Mouse (Mus musculus) forebrain, postnatal 0 days (tissue): Measurements from ENCODE around the gene Htra1. TPM values are rescaled to one million over a fixed set of nuclear protein-coding genes. Genes with fewer than 3 reads are reported as not detected.
A peak's percentile ranks its signal among the peaks of the same experiment; 100 is the strongest.

ENCODE experiments used
- ATAC-seq: fragments of 200-750 bp; cut with Nextera tagmentation; 2 replicates; pipeline ENCODE4 v1.8.0; 2017; ENCODE audit warnings: mild to moderate bottlenecking, moderate library complexity
- DNase-seq: peaks from one replicate; pipeline ENCODE4 v3.0.0-alpha.2; 2015
- H3K27ac ChIP-seq: fragments of 300-500 bp; sonication (generic); 2 replicates; pipeline ENCODE4 v1.5.1; 2014; ENCODE audit warnings: low read depth, mild to moderate bottlenecking, antibody characterized with exemption, low read length, moderate library complexity, mixed read lengths
- H3K27me3 ChIP-seq: fragments of 300-500 bp; sonication (generic); 2 replicates; pipeline ENCODE4 v1.6.1; 2014; ENCODE audit warnings: mild to moderate bottlenecking, low read length, mixed read lengths; ENCODE audit not compliant: insufficient read depth
- H3K36me3 ChIP-seq: fragments of 300-500 bp; sonication (generic); 2 replicates; pipeline ENCODE4 v1.6.1; 2014; ENCODE audit warnings: mild to moderate bottlenecking, moderate library complexity; ENCODE audit not compliant: insufficient read depth
- H3K4me1 ChIP-seq: fragments of 300-500 bp; sonication (generic); 2 replicates; pipeline ENCODE4 v1.6.1; 2014; ENCODE audit warnings: antibody characterized with exemption; ENCODE audit not compliant: insufficient read depth
- H3K4me2 ChIP-seq: fragments of 300-500 bp; sonication (generic); 2 replicates; pipeline ENCODE4 v1.6.1; 2014; ENCODE audit warnings: low read depth, mild to moderate bottlenecking, moderate library complexity
- H3K4me3 ChIP-seq: fragments of 300-500 bp; sonication (generic); 2 replicates; pipeline ENCODE4 v1.5.1; 2014; ENCODE audit warnings: low read depth, low read length, mixed read lengths
- H3K9ac ChIP-seq: fragments of 300-500 bp; sonication (generic); 2 replicates; pipeline ENCODE4 v1.6.1; 2014; ENCODE audit warnings: mild to moderate bottlenecking
- H3K9me3 ChIP-seq: fragments of 300-500 bp; sonication (generic); 2 replicates; pipeline ENCODE4 v1.6.1; 2016; ENCODE audit warnings: low read length
- CTCF ChIP-seq: sonication (generic); IDR thresholded peaks from 2 replicates; pipeline ENCODE4 v1.5.1; 2016; ENCODE audit warnings: antibody characterized with exemption, control low read depth, low read depth
- WGBS: fragments of 180-500 bp; shearing (Covaris S2); extraction: QIAGEN DNeasy Blood & Tissue Kit; methylation state at CpG from one replicate; pipeline ENCODE4 v1.1.7; 2014; 5-methylcytosine and 5-hydroxymethylcytosine counted together
- polyA plus RNA-seq: library from polyadenylated mRNA; unstranded; fragments of >200 nt; fragmentation: Nextera tagmentation; extraction: Ambion mirVana; gene quantifications from 2 replicates; pipeline ENCODE4 v1.2.1, GENCODE M21; 2015
- total RNA-seq: library from RNA; depleted of rRNA; stranded (reverse); fragments of >200 nt; gene quantifications from 2 replicates; pipeline ENCODE4 v1.2.3, GENCODE M21; 2014

The Htra1 gene
- total and polyA plus RNA-seq, 2 experiments from 2014 or later = 30.4 to 37.3 TPM

DNA sequence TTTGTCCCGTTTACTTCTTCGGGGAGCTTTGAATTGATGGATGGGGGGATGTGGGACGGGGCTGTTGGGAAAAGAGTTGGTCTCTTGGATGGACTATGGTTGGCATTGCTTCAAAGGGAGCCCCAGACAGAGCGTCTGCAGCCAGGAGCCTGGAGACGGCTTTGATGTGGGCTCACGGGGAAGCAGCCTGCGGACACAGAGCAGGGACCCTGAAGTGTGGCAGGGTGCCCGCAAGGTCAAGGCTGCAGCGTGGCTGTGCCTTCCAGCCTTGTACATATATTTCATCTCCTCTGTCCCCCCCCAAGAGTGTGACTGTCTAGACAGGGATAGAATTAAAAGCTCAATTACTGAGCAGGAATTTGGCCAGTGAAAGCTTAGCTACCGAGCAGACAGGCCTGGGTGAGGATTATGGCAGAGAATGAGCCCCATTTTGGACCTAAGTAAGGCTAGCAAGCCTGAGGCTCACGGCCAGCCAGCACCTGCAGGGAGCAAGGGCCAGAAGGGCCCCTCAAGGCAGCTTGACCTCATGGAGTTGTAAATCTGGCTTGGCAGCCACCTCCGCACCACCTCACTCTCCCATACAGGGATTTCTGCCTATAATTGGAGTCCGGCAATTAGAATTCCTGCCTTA lies 40.5 kb downstream of the Htra1 start:
- Histone ChIP-seq H3K9me3 (no peaks in the 10 kb centered on the region), H3K4me3 (no peak overlapping the region), H3K9ac (no peak overlapping the region), H3K4me1 (no peaks in the 10 kb centered on the region), H3K4me2 (no peak overlapping the region), H3K27ac (no peak overlapping the region), H3K27me3 (no peaks in the 10 kb centered on the region; the same call in 1 of the 2 replicates), H3K36me3 (no peaks in the 10 kb centered on the region)
- DNase-seq (no peak), ATAC-seq (peak; percentile 25; the same call in 1 of the 2 replicates)
- 36% methylated on average over 13 of the region's 13 CpGs for WGBS
- TF ChIP-seq CTCF = no peak

DNA sequence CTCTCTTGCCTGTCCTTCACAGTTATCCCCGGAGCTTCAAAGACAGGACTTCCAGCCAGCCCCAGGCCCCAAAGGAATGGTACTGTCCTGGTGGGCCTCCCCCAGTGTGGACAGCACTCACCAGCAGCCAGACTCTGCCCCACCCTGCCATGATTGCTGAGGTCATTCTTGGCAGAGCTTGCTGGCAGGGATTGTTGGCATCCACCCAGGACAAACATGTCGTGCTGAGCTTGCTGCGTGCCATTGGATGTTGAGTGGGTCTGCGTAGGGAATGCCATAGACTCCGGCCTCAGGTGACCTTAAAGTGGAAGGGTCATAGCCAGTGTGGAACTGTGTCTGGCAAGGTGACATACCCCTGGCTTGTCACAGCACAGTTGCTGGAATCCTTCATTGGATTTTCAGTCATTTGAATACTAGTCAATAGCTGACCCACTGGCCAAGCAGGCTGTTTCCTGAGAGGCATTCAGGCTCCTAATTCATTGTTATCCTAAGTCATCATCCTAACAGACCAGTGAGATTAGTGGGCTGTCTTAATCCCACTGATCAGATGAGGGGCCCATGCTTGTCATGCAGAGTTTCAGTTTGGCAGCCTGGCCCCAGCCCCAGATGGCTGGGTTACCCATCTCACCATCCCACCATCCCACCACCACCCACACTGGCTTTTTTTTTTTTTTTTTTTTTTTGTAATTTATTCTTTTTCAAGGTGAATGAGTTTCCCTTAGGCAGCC lies 42.0 kb downstream of the Htra1 start:
- Histone ChIP-seq H3K27me3 (no peaks in the 10 kb centered on the region; the same call in 1 of the 2 replicates), H3K27ac (no peak overlapping the region), H3K4me3 (no peak overlapping the region), H3K4me2 (no peak overlapping the region), H3K36me3 (no peaks in the 10 kb centered on the region), H3K4me1 (no peaks in the 10 kb centered on the region), H3K9ac (no peak overlapping the region), H3K9me3 (no peaks in the 10 kb centered on the region)
- peak; percentile 78 for DNase-seq
- ATAC-seq = peak; percentile 71
- WGBS = 21% methylated on average over 5 of the region's 5 CpGs
- no peak for TF ChIP-seq CTCF

DNA sequence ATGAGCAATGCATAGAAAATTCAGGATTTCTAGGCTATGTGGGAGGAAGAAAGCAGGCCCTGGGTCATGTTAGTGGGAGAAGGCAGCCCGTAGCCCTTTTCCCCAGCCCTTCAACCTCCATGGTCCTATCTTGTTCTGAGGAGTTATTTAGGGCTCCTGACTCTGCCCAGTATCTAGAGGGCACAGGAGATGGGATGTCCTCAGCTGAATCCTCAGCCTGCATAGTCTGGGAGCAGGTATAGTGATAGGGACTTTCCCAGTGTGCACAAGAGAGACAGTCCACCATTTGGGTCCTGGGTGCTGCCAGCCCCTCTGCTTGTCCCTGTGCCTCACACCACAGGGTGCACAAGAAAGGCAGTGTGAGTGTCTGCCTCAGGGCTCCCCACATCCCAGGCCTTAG lies 42.6 kb downstream of the Htra1 start:
- no peak overlapping the region for H3K27ac ChIP-seq
- WGBS = 69% methylated on average over 1 of the region's 1 CpGs
- no peak overlapping the region for H3K9ac ChIP-seq
- H3K36me3 ChIP-seq = no peaks in the 10 kb centered on the region
- DNase-seq (no peak), ATAC-seq (no peak)
- no peaks in the 10 kb centered on the region for H3K9me3 ChIP-seq
- H3K4me1 ChIP-seq = no peaks in the 10 kb centered on the region
- H3K4me3 ChIP-seq = no peak overlapping the region
- H3K4me2 ChIP-seq = no peak overlapping the region
- no peak for TF ChIP-seq CTCF
- H3K27me3 ChIP-seq = no peaks in the 10 kb centered on the region; the same call in 1 of the 2 replicates

DNA sequence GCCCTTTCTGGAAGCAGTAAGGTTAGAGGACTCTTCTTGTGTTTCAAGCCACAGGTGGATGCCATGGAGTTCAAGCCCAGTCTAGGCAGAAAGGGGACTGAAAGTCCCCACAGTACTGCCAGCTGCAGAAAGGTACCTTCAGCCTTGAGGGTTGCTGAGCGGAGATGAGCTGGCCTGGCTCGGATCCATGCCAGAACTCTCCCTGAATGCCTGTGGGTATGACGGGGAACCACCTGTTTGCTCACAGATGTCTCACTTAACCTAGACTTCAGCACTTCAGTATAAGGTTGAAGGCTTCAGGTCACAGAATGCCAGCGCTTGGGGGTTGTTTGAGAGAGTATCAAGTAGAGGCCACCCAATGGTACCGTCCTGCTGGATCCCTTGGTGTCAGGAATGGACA lies 44.2 kb downstream of the Htra1 start:
- ATAC-seq = no peak
- Histone ChIP-seq H3K4me2 (no peak overlapping the region), H3K4me3 (no peak overlapping the region), H3K9ac (no peak overlapping the region), H3K4me1 (no peaks in the 10 kb centered on the region), H3K27ac (no peak overlapping the region), H3K36me3 (no peaks in the 10 kb centered on the region), H3K27me3 (no peaks in the 10 kb centered on the region; the same call in 1 of the 2 replicates), H3K9me3 (no peaks in the 10 kb centered on the region)
- no peak for DNase-seq
- WGBS = 86% methylated on average over 5 of the region's 5 CpGs
- no peak for TF ChIP-seq CTCF

DNA sequence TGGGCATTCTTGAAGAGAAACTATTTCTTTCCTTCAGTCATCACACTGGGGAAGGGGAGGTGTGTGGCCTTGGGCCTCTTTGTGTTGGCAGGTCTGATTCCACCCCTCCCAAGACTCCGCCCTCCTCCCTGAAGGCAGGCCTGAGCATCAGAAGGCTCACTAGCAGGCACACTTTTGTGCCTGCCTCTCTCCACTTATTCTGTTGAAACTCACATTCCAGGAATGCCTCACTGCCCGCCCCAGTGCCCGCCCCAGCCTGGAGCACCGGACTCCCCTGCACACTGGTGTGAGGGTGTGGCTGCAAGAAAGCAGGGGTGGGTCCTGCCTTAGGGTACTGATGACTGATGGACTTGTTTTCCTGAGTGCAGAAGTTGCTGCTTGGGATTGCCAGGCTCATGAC lies 46.5 kb downstream of the Htra1 start:
- no peak overlapping the region for H3K27ac ChIP-seq
- no peak overlapping the region for H3K4me3 ChIP-seq
- no peak overlapping the region for H3K4me2 ChIP-seq
- no peaks in the 10 kb centered on the region for H3K4me1 ChIP-seq
- ATAC-seq = no peak
- DNase-seq = no peak
- no peak for TF ChIP-seq CTCF
- no peak overlapping the region for H3K9ac ChIP-seq
- no peaks in the 10 kb centered on the region for H3K9me3 ChIP-seq
- H3K36me3 ChIP-seq = no peaks in the 10 kb centered on the region
- 38% methylated on average over 4 of the region's 4 CpGs for WGBS
- H3K27me3 ChIP-seq = no peaks in the 10 kb centered on the region; the same call in 1 of the 2 replicates

DNA sequence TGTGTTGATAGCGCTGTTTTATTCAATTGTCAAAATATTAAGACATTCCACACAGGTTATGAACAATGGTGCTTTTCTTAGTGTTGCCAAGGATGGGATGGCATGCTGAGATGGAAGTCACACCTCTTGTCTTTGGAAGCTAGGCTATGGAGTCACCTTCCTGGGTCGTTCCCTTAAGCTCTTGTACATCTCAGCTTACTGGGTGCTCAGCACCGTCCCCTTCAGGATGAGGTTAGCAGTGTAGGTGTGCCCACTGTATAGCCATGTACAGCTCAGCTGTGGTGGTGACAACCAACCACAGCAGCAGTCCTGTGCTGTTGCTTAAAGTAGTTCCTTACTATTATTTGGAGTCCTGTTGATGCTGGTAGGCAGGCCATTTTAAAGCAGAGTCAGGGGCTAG lies 47.0 kb downstream of the Htra1 start:
- no peak for DNase-seq
- Histone ChIP-seq H3K27me3 (no peaks in the 10 kb centered on the region; the same call in 1 of the 2 replicates), H3K4me3 (no peak overlapping the region), H3K4me2 (no peak overlapping the region), H3K9ac (no peak overlapping the region), H3K4me1 (no peaks in the 10 kb centered on the region), H3K27ac (no peak overlapping the region), H3K36me3 (no peaks in the 10 kb centered on the region), H3K9me3 (no peaks in the 10 kb centered on the region)
- ATAC-seq = peak; percentile 51; the same call in 1 of the 2 replicates
- peak; percentile 25; the same call in 1 of the 2 replicates for TF ChIP-seq CTCF
- WGBS = 54% methylated on average over 3 of the region's 3 CpGs

DNA sequence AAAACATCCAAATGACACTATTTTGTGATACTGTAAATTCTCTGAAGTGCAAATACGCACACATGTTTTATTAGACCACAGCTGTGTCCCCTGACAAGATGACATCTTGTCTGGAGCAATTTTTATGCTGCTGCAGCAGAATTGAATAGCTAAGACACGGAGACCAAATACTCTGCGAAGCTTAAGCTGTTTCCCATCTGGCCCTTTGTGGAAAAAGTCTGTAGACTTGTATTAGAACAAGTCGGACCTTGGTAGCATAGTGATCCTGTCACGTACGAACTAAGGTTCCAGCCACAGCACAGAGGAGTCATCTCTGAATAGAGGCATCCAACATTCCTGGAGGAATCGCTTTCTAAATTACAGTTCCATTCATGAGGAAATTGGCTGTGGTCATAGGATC lies 48.4 kb downstream of the Htra1 start:
- Histone ChIP-seq H3K9me3 (no peaks in the 10 kb centered on the region), H3K4me2 (no peak overlapping the region), H3K36me3 (no peaks in the 10 kb centered on the region), H3K27ac (no peak overlapping the region), H3K9ac (no peak overlapping the region), H3K27me3 (no peaks in the 10 kb centered on the region; the same call in 1 of the 2 replicates), H3K4me1 (no peaks in the 10 kb centered on the region), H3K4me3 (no peak overlapping the region)
- DNase-seq = no peak
- no peak for ATAC-seq
- no peak for TF ChIP-seq CTCF
- 79% methylated on average over 7 of the region's 7 CpGs for WGBS
